Mouse (Mus musculus): ENCODE measurements around the gene Xpo4. TPM values are rescaled to one million over a fixed set of nuclear protein-coding genes. Genes with fewer than 3 reads are reported as not detected.

Gene Xpo4
- total RNA-seq, 4 experiments from 2014 or later: 35.7 to 45.2 (median 38.1) TPM

DNA sequence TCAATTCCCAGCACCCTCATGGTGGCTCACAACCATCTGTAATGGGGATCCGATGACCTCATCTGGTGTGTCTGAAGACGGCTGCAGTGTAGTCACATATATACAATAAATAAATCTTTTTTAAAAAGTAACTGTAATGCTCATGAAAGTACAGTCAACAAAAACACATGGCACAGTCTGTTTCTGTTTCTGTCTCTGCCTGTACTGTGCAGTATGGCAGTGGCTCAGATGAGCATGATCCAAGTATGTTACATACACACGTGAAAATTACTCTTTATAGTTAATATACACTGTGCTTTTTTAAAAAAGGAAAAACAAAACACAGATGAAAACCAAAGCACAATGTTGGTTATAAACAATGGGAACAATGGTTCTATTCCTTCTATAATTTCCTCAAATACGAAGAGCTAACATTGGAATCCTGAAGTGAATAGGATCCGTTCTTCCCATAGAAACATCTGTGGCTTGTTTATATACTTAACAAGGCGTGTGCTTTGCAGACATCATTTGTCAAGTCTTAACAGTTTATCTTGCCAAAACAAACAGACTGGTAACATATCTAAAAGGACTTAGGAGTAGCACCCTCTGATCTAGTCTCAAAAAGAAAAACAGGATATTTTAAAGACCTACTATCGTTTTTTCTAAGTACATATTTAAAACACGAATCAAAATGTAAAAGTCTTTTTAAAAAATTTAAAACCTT, 58.4 kb downstream of the Xpo4 start:
- no peak for DNase-seq

DNA sequence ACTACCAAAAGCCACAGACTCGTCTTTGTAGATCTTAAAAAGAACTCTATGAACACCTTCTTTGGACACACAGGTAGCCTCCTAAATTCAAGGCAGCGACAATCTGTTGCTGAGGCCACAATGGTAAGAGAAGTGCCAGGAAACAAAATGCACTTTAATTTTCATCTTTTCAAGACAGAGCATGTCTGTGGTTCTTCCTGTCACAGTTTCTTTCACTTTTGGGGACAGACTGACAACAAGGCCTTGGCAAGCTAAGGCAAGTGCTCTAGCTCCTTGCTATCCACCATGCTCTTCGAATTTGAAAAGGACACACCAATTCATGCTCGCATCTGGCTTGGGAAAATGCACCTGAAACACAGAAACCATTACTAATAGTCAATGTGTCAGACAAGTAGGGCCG, 72.0 kb downstream of the Xpo4 start:
- no peak for DNase-seq

DNA sequence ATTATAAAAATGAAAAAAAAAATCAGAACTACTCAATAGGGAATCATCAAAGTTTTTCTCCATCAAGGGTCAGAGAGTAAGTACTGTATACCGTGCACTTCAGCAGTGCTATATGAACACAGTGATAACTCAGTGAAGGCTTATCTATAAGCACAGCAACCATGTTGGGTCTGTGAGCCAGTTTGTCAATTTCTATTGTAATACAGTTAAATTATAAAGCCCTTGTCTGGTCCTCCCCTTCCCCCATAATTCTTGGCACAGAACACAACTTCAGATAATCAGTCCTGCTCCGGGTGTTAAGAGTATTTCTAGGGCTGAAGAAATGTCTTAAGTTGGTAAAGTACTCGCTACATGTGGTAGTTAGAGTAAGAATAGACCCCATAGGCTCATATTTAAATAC, 73.4 kb downstream of the Xpo4 start:
- DNase-seq: no peak

DNA sequence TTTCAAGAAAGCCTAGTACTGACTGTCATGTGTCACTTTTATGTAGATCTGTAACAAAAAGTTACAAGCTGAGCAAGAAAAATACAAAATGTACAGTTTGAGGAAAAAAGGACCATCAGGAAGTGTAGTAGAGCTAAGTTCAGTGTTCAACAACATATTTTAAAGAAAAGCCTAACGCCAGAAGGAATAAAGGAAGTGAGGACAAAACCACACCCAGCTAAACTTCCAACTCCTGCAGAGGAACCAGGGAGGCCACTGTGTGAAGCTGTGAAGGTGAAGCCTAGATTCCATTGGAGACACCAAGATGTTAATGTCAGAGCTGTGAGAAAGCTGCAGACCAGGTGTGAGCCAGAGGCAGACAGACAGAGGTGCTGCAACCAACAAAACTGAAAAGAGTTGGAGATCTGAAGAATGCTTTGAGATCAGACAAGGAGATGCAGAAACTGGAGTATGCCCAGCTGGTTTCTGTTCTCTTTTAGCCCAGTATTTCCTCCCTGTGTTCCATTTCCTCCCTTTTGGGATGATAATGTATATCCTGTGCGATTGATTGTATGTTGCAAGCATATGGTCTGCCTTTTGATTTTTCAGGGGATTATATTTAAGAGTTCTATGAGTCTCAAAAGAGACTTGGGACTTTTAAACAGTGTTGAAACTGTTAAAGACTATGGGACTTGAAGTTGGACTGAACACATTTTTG, 88.7 kb downstream of the Xpo4 start:
- DNase-seq: no peak

DNA sequence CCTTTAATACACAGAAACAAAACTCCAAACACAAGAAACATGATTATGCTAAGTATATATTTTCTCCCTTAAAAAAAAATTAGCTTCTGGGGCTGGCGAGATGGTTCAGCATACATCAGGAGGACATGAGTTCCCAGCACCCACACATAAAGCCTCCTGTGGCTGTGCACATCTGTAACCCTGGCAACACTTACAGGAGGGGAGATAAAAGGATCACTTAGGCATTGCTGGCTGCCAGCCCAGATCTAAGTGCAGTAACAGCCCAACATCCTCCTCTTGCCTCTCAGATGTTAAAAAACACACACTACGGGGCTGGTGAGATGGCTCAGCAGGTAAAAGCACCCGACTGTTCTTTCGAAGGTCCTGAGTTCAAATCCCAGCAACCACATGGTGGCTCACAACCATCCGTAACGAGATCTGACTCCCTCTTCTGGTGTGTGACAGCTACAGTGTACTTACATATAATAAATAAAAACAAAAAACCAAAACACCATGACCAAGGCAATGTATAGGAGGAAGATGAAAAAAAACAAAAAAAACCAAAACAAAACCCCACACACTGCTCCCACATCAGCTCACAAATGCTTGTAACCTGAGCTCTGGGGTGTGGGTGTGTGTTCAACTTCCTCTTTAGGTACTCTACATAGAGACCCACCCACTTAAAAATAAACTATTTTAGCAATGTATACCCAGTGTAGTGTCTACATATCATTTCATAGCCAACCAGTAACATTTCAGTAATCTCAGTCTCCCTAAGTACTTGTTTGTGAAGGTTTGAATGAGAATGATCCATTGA, 90.2 kb downstream of the Xpo4 start:
- DNase-seq: no peak

DNA sequence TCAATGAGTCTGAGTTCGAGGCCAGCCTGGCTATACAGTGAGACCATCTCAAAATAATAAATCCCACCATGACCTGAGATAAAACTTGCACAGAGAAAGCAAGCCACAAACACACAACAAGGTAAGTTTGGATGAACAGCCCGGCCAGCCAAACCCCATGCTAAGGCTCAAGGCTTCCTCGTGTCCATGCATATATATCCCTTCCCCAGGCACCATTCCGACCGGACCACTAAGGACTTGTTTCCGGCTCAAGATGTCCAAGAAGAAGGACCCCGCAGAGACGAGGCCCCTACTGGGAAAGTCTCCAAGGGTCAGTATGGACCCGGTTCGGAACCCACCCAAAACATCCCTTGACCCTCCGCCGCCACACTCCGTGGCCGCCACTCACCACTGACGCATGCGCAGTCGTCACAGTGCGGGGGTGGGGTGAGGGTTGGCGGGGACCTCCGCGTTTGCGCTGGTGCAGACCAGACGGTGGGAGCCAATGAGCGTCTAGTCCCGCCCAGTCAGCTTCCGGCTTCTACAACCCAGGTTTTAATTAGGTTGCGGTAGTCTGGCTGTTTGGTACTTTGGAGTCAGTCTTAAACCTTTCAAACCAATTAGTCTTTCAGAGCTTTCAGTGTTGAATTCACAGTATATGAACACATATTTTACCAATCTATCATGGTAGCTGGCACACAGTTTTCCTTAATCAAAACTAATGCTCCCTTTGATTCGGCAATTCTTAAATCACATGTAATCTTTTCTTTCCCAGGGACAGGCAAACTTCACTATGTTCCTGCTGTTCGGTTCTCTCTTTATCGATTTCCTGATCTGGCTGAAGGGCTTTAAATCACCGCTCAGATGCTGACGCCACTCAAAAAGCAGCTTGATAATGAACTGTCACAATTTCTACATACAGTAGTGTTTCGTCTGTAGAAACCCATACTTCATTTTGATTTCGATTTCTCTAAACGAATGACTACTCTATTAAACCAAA, 93.8 kb downstream of the Xpo4 start, which contains the start of gene Eef1akmt1:
Eef1akmt1 (minus strand) TSS at position 458 of the 979 bp plus-strand sequence.
- peak; percentile 94 for DNase-seq

DNA sequence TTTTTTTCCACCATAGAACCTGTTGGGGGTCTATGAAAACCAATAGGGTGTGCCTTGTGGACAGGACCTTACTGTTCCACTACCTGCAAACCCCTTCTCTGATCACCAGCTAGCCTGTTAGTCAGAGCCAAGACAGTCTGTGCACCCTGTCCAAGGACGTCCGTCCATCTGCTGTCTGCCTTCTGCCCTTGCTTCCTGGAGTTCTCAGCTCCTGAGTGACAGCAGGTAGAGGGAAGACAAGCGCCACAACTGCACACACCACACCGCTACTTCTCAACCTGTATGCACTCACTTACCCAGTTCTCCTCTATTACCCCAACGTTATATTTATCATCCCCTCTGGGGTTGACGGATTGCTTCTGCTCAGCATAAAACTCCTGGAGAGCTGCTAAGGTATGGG, 99.6 kb downstream of the Xpo4 start:
- no peak for DNase-seq

DNA sequence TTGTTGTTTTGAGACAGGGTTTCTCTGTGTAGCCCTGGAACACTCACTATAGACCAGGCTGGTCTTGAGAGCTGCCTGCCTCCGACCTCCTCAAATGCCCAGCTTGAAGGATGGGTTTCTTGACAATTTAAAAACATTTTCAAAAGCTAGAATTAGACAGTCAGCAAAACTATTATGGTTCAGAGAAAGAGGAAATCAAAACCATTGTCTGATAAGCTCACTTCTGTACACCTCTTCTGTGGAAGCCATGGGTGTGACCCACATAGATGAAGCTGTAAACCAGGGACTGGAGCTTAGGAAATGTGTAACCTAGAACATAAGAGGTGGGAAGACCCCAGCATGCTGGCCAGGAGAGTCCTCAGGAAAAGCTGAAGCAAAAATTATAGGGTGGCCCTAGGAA, 108.3 kb downstream of the Xpo4 start:
- no peak for DNase-seq

DNA sequence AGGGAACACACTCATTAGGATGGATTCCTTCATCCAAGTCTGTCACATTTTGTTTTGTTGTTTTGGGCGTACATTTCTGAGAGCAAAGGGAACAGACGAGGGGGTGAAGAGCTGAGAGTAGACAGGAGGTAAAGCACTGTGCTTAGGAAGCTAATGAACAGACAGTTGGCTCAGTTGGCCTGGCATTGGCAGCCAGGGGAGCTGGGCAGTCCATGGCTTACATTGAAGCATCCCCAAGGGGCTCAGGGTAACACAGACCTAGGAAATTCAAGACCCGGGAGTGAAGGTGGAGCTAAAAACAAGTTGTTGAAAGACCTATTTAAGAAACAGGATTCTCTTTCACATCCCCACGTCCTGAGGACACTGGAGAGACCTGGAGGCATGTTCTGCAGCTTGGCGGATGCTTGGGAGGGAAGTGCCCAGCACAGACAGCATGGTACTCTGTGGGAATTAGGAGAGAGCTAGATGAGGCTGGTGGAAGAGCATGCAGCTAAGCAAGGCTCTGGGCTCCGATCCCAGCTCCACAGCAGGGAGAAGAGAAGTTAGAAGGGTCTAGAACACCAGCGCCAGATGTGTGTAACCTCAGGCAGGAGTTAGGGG, 109.7 kb downstream of the Xpo4 start:
- no peak for DNase-seq

DNA sequence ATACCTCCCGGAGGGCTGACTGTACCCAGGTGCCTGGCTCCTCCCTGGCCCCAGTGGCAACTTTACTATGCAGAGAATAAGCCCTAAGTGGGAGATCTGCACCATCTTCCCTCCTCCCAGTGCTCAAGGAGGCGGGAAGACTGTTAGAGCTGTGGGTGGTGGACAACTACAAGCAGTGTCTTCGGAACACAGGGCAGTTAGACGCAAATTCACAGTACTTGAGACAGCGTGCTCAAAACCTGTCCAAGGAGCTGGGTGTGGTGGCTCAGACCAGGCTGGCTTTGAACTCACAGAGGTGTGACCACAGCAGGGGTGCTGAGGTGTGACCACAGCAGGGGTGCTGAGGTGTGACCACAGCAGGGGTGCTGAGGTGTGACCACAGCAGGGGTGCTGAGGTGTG, 110.8 kb downstream of the Xpo4 start:
- DNase-seq: no peak

DNA sequence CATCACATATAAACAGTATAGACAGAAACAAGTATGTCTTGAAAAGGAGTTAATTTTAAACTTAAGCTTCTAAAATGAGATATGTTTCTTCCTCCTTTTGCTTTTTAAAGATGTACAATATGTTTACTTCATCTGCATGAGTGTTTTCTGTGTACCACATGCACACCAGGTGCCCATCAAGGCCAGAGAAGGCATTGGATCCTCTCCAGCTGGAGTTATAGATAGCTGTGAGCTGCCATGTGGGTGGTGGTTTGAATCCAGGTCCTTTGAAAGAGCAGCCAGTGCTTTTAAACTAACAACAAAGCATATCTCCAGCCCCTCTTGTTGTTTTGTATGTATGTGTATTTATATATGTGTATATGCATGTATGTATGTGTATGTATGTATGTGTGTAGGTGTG, 112.3 kb downstream of the Xpo4 start:
- no peak for DNase-seq

DNA sequence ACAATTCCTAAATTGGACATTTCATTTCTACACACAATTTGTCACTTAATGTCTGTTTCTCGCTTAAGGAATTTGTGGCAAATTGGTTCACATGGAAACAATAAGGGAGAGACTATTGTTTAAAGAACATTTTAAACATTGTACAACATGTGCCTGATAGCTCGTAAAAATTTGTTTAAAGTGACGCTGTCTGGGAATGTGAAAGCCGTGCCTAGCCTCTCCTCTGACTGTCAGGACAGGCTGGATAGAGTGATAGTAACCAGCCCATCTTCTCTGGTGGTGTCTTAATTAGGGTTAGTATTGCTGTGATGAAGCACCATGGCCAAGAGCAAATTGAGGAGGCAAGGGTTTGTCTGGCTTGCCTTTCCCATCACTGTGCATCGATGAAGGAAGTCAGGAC, 118.2 kb downstream of the Xpo4 start:
- DNase-seq: no peak

DNA sequence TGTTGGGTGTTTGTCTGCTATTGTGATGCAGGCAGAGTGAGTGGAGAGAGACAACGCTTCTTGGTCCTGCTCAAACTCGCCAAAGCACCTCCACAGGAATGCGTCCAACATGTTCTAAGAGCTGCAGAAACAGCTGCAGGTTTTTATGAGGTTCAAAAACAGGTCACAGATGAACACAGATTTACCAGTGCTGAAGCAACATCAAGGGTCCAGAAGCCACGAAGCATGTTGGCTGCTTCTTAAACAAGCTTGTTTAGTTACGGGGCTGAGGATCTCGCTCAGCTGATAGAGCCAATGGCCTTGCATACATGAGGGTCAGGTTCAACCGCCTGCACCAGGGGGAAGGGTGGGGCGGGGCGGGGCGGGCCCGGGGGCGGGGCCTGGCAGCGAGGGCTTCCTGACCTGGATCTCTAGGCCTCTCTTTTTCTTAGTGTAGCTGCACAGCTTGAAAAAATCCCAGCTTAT, 118.6 kb downstream of the Xpo4 start:
- DNase-seq: no peak

DNA sequence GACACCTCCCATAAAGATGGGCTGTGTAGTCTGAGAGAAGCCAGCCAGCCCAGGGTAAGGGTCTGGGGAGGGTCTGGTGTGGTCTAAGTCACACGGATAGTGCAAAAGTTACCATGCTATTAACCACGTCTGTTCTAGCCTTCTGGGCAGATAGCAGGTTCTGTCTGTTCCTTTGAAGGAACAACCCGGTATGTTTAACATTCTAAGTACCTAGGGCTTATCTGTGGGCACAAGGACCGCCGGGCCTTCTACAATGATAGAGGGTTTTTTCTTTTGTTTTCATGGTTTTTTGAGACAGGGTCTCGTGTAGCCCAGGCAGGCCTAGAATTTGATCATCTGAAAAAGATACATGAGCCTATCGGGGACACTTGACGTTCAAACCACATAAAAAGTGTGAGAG, 119.1 kb downstream of the Xpo4 start:
- no peak for DNase-seq

DNA sequence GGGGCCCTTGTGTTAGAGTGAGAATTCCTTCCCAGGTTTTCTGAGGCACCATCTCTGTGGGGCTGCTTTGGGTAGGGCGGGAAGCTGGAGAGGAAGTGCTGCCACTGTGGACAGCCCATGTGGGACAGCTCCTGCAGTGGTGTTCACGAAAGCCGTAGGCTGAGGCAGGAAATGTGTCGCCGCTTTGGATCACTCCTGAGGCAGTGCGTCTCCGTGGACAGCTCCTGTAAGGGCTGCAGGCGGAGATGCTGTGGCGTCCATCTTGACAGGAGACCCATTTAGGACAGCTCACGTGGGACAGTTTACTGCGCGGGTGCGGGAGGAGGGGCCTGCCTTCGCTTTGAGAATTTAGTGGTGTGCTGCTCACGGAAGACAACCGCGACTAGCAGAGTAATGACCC, 119.7 kb downstream of the Xpo4 start:
- DNase-seq: no peak

DNA sequence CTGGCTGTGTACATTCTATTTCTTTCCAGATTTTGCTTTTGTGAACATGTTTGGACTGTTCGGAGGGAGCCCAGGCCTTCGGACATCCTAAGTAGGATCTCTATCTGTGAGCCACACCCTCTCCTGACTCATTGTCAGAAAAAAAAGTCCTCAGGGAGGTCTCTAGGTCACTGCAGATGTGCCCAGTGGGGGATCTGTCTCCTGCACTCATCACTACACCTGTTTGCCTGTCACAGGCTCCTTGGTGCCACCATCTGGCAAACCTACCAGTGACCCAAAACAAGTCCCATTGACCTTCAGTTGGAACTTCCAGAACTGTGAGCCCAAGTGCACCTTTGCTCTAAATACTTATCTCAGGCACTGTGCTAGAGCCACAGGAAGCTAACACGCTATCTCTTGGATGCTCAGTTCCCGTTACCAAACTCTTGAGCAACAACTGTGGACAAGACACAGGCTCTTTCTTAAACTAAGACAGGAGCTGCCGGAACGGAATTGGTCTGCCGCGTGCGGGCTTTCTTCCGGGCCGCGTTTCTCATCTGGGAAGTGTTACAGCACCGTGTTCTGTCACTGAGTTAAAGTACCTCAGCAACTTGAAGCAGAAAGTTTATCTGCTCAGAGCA, 121.7 kb downstream of the Xpo4 start:
- DNase-seq: no peak

DNA sequence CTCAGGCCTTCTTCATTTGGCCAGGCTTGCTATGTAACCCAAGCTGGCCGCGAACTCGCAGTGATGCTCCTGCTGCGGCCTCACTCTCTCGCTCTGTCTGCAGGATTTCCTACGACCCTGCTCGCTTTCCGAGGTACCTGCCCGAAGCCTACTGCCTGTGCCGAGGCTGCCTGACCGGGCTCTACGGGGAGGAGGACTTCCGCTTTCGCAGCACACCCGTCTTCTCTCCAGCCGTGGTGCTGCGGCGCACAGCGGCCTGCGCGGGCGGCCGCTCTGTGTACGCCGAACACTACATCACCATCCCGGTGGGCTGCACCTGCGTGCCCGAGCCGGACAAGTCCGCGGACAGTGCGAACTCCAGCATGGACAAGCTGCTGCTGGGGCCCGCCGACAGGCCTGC, 123.0 kb downstream of the Xpo4 start:
- DNase-seq: no peak

DNA sequence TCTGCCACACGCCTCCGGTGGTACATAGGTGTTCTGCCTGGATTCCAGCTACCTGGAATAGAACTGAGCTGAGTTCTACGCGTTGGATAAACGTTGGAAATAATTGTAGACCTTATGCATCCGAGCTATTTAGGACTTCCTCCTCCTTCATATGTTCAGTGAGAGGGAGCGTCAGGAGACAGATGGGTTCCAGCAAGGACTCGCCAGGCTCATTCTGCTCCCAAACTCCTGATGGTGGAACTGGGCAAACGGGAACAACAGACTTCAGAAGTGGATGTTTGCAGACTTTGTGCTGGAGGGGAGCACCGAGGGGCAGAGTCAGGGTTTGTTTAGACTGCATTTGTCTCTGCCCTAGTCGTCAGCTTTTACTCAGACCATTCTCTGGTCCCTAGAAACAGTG, 124.5 kb downstream of the Xpo4 start:
- DNase-seq: no peak

DNA sequence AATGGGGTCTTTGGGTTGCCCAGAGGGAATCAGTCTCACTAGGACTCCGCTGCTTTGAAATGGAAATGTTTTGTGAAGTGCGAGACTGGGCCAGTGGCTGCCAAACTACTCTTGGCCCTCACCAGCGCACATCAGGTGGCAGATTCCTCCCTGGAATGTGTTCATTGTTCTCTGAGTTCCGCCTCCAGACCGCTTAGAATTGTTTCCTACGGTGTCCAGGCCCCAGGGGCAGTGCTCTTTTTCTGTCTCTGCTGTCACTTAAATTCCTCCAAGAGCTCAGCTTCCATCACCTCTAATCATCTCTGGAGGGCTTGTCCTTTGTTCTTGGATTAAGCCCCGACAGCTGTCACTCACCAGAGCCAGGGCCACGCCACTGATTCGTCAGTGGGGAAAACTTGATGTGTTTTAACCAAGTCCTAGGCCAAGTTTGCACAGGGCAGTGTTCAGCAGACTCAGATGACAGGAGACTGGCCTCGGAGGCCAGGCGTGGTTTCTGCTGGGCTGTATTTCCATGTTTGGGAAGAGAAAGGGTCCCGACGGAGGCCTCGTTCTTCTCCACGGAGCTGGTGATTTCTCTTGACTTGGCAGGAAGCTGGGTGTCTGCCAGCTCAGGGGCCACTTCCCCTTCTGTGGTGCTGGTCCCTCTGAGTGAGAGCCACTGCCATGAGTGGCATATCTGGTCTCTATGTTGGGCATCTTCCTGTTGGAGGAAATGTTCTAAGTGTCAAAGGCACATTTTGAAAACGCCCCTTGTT, 127.8 kb downstream of the Xpo4 start:
- DNase-seq: no peak

DNA sequence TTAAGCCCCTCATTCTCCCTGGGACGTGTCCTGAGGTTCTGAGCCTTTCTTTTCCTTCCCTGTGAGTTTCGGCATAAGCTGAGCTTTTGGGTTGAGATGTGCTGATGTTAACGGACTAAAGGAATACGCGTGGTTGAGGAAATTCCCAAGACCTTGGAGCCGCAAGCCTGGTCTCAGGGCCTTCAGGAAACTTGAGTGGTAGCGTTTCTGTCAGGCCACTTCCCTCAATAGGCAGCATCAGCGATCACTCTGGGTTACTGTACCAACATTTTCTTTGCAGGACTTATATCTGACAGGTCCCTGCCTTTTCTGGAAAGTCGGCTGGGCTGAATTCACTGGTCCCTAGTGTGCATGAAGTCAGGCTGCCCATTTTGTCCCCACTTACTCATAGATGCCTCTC, 128.4 kb downstream of the Xpo4 start:
- no peak for DNase-seq

DNA sequence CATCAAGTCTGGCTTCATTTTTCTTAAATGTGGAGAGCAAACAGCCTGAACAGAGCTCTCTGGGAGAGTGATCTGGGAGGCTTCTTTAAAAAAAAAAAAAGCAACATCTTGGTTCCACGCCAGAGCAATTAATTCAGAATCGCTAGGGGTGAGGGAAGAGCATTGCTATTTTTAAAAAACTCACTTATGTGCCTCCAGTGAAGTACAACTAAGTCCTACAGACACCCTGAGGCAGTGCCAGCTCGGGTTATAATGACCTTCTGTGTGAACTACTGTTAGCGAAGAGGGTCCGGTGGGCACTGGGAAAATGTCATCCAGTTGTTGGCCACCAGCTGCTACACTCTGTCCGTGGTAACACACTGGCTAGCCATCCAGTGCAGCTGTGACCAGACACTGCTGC, 129.6 kb downstream of the Xpo4 start:
- no peak for DNase-seq
